Mouse (Mus musculus): ENCODE measurements around the gene Foxp1.

Foxp1 gene

DNA sequence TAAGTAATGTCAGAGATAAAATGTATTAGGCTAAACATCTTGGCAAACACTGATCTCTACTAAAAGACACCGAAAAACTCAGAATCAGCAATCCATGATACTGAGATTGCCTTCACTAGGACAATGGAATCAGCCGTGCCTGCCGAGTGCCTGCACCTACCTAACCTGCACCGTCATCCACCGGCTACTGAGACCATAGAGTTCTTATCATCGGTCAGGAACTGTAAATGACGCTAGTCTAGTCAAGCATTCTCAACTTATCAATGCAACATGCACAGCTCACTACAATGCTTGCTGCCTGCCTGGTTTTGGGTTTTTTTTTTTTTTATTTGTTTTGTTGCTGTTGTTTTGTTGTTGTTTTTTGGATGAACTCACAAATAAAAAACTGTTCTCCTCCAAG lies 542.1 kb downstream of the Foxp1 start:
- in situ Hi-C loops (cut with MboI, MseI) = no loop called here

DNA sequence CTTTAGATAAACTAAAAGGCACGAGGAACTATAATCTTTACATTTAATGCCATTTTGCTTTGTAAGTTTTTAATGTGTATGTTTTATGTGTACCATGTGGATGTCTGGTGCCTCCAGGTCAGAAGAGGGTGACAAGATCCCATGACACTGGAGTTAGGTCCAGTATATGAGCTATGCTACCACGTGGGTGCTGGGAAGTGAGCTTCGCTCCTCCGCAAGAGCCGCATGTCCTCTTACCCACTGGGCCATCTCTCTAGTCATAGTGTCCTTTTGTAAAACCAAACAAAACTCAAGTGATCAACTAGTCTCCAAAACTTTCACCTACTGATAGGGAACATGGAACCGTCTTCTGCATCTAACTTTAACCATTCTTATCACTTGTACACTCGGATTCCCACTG lies 542.5 kb downstream of the Foxp1 start:
- in situ Hi-C loops (cut with MboI, MseI) = no loop called here

DNA sequence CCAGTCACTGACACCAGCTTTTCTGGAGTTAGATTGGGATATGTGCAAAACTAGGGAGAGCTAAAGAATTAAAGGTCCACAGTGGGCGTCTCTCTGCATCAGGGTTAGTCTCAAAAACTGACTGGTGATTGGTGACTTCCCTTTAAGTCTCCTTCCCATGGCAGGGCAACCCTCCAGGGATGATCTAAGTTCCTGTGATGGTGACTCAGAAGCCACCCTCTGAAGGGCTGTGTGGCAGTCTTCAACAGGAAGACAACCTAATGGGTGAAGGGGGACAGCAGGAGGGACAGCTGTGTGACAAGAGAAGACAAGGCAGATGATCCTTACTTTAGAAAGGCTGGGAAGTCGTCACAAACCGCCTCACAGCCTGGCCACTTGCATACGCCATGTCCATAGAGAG lies 544.7 kb downstream of the Foxp1 start:
- in situ Hi-C loops (cut with MboI, MseI) = no loop called here

DNA sequence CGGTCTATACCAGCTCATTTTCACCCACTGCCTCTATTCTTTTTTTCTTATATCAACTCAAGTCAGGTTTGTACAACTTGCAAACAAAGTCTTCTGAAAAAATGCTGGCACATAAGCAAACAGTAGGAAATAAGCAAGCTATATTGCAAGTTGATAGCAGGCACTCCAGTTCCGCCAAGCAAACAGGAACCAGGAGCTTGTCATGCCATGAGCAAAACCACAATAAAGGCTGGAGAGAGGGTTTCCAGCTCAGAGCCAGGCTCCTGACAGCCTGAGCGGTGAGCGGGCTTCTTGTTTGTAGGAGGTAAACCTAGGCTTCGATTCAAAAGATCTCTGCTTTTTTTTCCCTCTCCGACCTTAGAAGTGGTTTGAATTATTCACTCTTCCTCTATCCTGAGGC lies 546.6 kb downstream of the Foxp1 start:
- in situ Hi-C loops (cut with MboI, MseI) = no loop called here

DNA sequence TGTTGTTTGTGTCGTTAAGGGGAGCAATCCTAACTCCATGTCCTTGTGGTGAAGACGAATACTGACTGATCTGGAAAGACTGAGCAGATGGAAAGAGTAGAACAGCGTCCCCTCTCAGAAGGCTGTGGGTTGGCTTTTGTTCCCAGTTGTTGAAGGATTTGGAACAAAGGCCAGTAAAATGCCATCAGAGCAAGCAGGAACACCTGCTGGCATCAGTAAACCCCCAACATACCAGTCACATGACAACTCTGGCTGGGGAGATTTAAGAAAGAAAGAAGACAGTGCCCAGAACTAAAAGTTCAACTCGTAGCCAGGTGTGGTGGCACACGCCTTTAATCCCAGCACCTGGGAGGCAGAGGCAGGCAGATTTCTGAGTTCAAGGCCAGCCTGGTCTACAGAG lies 549.1 kb downstream of the Foxp1 start:
- in situ Hi-C loops (cut with MboI, MseI) = no loop called here

DNA sequence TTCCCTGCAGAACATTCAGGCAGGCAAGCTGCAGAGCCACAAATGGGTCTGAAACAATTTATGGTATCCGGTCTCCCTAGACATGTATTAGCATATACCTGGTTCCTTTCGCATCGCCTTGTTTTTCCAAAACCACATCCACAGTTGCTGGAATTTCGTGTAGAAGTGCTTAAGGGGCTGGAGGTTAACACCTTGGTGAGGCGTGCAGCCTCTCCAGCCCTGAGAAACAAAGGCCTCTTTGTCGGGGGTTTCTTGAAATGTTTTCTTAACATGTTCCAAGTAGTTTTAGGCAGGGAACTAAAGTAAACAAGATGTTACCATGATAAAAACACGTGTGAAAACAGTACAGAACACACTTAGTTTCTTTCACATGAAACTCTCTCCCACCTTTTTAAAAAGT lies 550.1 kb downstream of the Foxp1 start:
- in situ Hi-C loops (cut with MboI, MseI) = no loop called here

DNA sequence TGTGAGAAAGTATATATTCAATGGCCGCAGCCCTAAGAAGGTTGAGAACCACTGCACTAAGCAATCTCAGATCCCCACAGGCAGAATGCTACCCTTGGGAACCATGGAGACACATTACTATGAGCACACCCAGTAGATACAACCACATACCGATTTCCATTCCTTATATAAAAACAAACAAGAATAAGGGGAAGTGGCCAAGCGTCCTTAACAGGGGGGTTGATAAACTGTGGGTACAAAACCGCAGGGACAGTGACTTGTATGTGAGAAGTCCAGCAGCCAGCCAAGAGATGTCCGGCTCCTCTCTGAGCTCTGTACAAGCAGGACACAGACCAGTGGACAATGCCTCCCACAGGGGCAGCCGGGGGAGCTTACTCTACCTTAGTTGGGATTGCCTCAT lies 563.2 kb downstream of the Foxp1 start:
- in situ Hi-C loops (cut with MboI, MseI) = no loop called here

DNA sequence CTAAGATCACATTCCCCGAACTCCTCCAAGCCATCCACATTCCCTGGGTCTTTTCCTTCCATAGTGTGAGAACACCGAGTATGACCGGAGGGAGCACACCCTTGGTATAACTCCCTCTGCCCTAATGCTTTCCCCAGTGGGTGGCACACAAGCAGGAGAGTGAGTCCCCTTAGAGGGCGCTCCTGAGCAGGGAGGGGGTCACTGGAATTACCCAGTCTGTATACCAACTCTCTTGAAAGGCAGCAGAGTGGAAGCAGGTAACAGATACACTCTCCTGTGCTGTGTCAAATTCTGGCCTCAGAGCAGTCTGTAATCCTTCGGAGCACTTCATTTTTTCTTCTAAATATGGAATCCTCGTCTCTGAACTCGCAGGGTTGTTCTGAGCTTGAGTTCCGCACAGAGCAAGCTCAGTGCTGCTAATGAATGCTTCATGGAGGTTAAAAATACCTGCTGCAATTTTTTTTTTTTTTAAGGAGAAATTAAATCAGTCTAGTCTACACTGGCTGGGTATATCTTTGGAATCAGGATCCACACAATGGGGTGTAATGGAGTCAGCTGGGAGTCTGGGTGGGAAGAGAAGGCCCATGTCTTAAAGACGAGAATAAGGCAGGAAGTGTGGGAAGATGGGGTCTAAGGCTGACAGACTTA lies 565.9 kb downstream of the Foxp1 start:
- in situ Hi-C loops (cut with MboI, MseI) = no loop called here

DNA sequence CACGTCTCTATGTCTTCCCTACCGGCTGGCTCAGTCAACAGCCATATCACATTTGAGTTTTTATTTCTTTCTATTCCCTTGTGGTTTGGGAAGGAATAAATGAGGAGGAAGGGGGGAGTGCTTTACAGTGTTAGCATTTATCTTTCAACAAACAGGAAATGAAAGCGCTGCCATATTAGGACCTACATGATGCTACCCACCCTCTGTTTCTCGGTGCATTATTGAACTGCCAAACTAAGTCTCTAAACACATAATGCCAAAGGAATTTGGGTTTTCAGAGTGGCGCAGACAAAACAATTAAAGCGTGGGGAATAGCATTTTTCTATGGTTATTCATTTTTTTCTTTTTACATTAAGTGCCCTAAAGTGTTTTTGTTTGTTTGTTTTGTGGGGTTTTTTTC lies 566.8 kb downstream of the Foxp1 start:
- in situ Hi-C loops (cut with MboI, MseI) = no loop called here

DNA sequence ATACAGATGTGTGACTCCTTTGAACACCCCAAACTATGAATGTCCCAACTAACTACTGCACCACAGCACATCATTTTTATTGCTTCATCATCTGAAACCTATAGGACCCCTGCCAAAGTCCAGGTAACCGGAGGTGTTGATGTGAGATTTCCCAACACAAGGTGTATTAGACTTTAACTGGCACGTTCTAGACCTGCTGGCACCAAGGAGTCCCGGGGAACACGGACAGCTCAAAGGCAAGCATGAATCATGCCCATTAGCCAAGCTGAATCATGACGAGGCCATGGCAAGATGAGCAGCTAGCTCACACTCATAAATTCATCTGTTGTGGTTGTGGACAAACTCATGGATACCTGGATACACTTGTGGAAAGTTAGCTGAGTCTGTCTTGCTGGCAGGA lies 568.1 kb downstream of the Foxp1 start:
- in situ Hi-C loops (cut with MboI, MseI) = no loop called here

DNA sequence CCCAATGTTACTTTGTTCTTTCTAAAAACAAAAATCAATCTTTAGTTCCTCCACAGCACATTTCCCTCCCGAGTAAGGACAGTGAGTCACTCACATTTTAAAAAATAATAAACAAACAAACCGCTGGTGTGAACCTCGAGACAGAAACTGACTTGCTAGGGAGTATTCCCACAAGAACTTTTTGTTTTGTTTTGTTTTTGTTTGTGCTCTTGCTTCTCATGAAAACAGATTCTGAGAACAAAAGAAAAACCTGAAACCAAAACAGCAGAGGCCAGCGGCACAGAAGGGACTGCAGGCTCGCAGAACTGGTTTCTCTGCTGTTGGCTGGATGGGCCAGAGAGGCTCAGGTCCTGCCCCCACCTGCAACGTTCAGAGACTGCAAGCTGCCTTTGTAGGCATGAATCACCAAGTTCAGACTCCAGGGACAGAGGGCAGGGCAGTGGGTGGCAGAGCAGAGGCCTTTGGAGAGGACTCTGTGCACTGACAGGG lies 572.8 kb downstream of the Foxp1 start:
- in situ Hi-C loops (cut with MboI, MseI) = loop anchor here (10.0 kb wide), 2 partner anchors 955 to 1425 kb away; no protein-coding TSS in a partner anchor

DNA sequence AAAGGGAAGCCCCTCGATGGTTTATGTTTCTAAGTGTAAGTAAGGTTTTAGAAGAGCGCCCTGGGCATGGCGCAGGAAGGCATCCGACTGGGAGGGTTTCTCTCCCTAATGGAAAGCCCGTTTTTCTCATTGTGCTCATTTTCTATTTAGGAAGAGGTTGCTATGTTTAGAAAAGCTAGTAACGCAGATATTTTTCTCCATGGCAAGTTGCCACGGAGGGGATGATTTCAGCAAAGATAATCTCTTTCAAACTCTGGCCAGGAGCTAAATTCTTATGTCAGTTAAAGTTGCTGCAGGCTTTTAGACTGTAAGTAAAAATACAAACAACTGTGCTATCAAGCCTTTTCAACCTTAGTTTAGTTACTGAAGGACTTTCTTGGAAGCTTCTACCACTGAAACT lies 573.2 kb downstream of the Foxp1 start:
- in situ Hi-C loops (cut with MboI, MseI) = loop anchor here (10.0 kb wide), 2 partner anchors 956 to 1426 kb away; no protein-coding TSS in a partner anchor

DNA sequence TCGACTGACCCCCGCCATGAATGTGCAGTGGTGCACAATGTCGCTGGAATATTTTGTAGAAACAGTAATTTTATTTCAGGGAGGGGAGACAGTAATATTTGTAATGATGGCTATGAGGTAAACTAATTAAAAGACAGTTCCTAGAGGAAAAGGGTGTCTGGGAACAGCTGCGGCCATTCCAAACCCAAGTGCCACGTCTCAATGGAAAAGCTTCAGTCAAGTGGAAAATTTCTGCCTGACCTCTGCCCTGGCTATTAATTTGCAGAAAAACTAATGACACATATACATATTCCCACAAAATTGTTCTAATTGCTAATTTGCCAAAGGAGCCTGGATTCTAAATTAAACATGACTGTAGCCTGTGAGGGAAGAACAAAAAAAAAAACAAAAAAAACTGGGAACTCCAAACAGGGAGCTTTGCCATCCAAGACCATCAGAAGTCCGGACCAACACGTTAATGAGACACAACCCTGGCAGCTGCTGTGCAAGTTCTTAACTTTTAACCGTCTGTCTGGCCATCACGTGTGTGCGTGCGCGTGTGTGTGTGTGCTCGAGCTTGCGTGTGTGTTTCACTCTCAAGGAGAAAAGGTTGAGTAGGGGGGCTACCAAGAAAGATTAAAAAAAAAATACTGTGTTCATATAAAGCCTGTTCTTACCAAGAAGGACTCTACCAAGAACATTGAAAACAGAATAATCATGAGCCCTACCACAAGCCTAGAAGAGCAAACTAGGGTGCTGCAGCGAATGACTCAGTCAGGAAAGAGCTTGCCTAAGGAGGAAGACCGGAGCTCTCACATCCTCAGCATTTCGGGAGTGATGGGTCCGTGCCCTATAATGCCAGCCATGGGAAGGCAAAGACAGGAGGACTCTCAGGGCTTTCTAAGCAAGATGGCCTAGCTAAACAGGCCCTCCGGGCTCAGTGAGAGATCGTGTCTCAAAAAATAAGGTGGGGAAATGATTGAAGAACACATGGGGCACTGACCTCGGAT lies 574.1 kb downstream of the Foxp1 start:
- in situ Hi-C loops (cut with MboI, MseI) = loop anchor here (10.0 kb wide), 2 partner anchors 956 to 1426 kb away; no protein-coding TSS in a partner anchor

DNA sequence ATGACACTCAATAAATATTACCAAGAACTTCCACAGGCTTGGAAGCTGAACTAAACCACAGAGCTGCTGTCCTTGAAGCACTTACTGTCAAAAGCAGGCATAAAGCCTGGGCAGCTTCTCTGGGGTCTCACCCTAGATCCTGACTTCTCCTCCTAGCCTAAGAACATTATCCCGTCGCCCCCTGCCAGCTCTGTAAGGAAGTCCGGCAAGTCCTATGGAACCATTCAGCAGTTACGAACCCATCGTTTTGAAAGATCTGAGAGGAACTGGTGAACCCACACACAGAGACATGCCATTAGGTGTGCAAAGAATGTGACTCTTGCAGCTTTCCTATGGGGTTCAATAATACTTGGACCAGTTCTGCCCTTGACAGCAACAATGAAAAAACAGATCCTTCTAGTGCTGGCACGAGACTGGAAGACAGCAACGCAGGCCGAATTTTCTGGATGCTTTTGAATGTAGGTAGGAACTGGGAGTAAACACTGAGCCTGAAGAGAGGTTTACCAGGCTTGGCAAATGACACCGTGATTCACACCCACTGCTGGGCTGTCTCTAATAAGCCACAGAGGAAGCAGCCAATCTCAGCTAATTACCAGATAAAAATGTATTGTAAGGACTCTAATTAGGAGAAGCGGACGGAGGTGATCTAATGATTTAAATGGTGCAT lies 574.9 kb downstream of the Foxp1 start:
- in situ Hi-C loops (cut with MboI, MseI) = loop anchor here (10.0 kb wide), 2 partner anchors 957 to 1427 kb away; no protein-coding TSS in a partner anchor

DNA sequence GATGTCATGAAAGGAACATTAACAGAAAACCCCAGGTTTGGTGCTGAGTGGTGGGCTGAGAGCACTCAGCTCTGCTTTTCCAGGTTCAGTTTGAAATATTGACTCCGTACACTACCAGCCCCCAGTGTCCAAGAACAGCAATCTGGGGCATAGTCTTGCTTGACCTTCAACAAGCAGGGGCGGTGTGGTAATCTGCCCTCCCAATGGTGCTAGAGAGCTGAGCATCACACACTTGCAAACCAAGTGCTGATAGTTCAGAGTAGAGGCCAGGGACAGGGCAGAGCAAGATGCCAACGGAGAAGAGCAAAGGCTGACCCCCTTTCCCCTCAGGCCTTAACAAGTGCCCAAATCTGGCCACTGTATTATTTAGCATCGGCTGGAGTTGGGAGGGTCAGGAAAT lies 575.8 kb downstream of the Foxp1 start:
- in situ Hi-C loops (cut with MboI, MseI) = loop anchor here (10.0 kb wide), 2 partner anchors 958 to 1428 kb away; no protein-coding TSS in a partner anchor

DNA sequence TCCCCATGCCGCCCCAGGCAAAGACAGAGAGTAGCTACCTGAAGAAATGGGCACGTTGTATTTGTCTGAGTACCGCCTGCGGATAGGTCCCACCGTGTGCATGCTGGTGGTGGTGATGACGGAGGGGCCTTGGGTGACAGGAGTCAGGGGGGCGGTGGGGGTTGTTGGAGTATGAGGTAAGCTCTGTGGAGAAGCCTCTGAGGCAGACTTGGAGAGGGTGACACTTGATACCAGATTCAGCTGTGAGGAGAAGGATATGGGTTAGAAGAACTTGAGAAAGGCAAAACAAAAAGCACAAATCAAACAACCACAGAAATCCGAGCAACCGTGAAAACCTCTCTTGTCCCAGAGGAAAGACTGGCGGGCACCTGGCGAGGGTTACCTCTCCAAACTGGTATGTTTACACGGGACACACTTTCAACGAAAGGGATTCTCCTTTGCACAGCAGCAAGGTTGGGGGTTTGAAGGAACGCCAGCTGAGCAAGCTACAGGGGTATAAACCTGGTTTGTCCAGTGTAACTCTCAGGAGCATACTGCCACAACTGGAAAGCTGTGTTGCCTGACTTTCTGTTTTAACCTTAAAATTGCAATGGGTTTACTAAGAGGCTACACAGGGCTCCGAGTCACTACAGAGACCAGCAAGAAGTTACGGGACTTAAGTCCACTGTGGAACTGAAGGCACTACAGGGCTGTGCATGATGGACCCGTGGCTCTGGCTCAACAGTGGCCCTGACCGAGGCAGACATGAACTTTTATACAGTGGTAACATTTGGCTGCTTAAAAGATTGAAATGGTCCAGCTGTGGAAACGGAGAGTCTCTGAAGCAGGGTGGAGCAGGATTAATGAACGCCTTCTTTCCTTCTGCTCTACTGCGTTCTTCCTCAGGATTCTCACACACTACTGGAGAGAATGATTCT lies 576.8 kb downstream of the Foxp1 start:
- in situ Hi-C loops (cut with MboI, MseI) = loop anchor here (10.0 kb wide), 2 partner anchors 959 to 1429 kb away; no protein-coding TSS in a partner anchor

DNA sequence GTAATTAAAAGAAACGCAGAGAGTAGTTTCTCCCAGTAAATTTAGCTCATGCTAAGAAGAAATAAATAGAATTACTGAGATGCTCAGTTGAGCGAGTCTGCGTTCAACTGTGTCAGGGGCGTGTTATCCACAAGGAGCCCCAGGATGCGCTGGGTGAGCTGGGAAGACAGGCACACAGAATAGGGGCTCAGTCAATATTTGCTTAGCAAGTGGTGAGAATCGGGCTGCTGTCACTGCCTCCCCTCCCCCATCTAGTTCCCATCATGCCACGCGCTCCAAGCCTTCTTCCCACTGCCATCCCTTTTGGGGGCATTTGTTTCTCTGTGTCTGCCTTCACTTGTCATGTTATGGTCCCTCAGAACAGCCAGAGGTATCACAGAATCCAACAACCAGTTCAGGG lies 584.2 kb downstream of the Foxp1 start:
- in situ Hi-C loops (cut with MboI, MseI) = no loop called here

DNA sequence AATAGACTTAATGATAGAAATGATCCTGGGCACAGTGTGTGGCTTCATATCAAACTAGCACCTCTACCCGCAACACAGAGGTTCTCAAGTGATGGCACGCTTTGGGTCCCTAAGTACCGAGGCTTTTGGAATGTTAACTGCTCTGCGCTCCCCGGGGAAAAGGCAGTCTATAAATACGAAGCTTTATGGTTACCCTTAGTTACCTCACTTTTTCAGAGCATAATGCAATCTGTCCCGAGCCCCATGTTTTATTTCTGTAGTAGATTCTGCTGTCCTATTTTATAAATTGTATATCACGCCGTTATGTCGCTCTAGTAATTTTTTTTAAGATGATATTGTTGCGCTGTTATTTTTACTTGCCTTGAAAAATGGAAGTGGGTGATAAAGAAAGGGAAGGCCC lies 585.0 kb downstream of the Foxp1 start:
- in situ Hi-C loops (cut with MboI, MseI) = no loop called here

DNA sequence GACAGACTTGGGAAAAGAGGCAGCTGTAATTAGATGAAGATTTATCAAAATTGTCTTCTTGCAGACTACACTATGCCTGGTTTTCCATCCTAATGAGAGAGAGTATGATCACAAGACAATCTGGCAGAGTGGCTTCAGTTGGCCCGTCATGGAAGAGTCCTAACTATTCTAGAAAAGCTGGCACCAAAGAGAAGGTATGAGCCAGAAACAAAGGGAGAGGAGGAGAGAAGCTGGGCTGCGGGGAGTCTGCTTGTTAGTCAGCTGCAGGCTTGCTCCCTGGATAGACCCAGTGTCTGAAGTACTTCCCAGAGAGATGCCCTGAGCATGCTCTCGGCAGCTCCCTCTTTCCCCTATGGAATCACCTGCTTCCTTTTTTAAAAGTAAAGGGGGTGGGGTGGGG lies 586.1 kb downstream of the Foxp1 start:
- in situ Hi-C loops (cut with MboI, MseI) = no loop called here

DNA sequence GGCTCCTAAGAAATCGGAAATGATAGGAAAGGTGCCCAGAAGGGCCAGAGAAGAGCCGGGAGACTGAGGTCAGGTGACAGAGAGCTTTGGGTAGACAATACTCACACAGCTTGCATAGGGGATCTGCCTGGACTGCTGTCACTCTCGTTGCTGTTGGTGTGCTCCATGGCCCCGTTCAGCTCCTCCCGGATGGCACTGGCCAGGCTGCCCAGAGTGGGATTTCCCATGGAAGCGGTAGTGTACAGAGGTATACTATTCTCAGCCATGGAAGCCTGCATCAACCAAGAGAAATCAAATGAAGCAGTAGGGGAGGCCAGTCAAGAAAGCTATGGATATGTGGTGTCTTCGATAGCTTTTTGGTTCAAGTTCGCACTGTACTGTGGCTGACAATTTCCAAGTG lies 587.4 kb downstream of the Foxp1 start:
- in situ Hi-C loops (cut with MboI, MseI) = no loop called here

DNA sequence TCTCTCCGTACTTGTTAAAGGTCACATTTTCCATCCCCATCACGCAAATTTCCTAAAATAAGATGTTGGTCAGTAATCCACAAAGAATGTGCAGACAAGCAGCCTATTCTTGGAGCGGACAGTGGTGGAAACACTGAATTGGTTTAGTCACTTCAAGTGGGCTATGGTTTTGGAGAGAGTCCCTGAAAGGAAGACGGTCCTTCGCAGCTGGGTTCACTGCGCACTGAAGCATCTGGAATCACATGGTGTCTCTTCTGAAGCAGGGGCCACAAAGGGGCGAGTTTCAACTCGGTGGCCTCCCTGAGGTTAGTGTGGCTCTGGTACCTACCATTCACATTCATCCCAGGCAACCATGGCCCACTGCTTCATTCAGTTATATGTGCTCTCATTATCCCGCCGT lies 588.1 kb downstream of the Foxp1 start:
- in situ Hi-C loops (cut with MboI, MseI) = no loop called here

Measured in T-helper 2 cell (primary cell).